Mouse (Mus musculus): ENCODE results near the gene Tmem88b. TPM values are rescaled to one million over a fixed set of nuclear protein-coding genes. Genes with fewer than 3 reads are reported as not detected.

Tmem88b gene
- 0.59 and 0.61 TPM in 2 replicates for polyA plus RNA-seq (2016; fragmentation: Nextera tagmentation; extraction: Ambion mirVana)

- 65% methylated on average over 5 of the region's 5 CpGs for WGBS
- H3K4me3 ChIP-seq: peak within 1 kb of the TSS; percentile 82
- no peaks in the 10 kb centered on the region for H3K36me3 ChIP-seq (replicated peaks)
- no peaks in the 10 kb centered on the region; the same call in 1 of the 2 replicates for H3K27me3 ChIP-seq (replicated peaks; ENCODE audit: low read depth, poor library complexity, severe bottlenecking)
- DNase-seq (ENCODE audit: low spot score): no peak
- H3K27ac ChIP-seq (replicated peaks): peak within 1 kb of the TSS; percentile 94
- H3K9me3 ChIP-seq: no peaks in the 10 kb centered on the region
- H3K4me1 ChIP-seq: peaks cover 27% of the 10 kb centered on the region
Observed at GRCm38 (mm10) chr4:155785819-155786218, at the start of gene Tmem88b. Gene Tmem88b (minus strand): TSS chr4:155785874.

GRCm38 (mm10) chr4:155833836-155834235 is 48.2 kb upstream of the Tmem88b start:
- H3K4me3 ChIP-seq: peak overlapping the region; percentile 23; the same call in 1 of the 2 replicates
- H3K4me1 ChIP-seq: peaks cover 36% of the 10 kb centered on the region
- DNase-seq (ENCODE audit: low spot score): peak; percentile 76
- peaks cover 34% of the 10 kb centered on the region for H3K36me3 ChIP-seq (replicated peaks)
- no peaks in the 10 kb centered on the region for H3K9me3 ChIP-seq
- H3K27me3 ChIP-seq (replicated peaks; ENCODE audit: low read depth, poor library complexity, severe bottlenecking): no peaks in the 10 kb centered on the region
- no peak overlapping the region for H3K27ac ChIP-seq (replicated peaks)
- WGBS: 39% methylated on average over 2 of the region's 2 CpGs

GRCm38 (mm10) chr4:155833234-155833633 is 47.6 kb upstream of the Tmem88b start:
- H3K4me3 ChIP-seq: peak overlapping the region; percentile 93
- 85% methylated on average over 4 of the region's 4 CpGs for whole genome bisulfite sequencing
- H3K9me3 ChIP-seq: no peaks in the 10 kb centered on the region
- H3K36me3 ChIP-seq (replicated peaks): peaks cover 38% of the 10 kb centered on the region
- H3K27ac ChIP-seq (replicated peaks): no peak overlapping the region
- peaks cover 31% of the 10 kb centered on the region for H3K4me1 ChIP-seq
- DNase-seq (ENCODE audit: low spot score): no peak
- no peaks in the 10 kb centered on the region for H3K27me3 ChIP-seq (replicated peaks; ENCODE audit: low read depth, poor library complexity, severe bottlenecking)

- Histone ChIP-seq H3K4me3 (peak overlapping the region; percentile 93), H3K36me3 (replicated peaks) (peaks cover 47% of the 10 kb centered on the region), H3K27ac (replicated peaks) (peak overlapping the region; percentile 86), H3K9me3 (no peaks in the 10 kb centered on the region), H3K27me3 (replicated peaks; ENCODE audit: low read depth, poor library complexity, severe bottlenecking) (no peaks in the 10 kb centered on the region), H3K4me1 (peaks cover 24% of the 10 kb centered on the region)
- WGBS: 56% methylated on average over 10 of the region's 10 CpGs
- no peak for DNase-seq (ENCODE audit: low spot score)
Observed at GRCm38 (mm10) chr4:155832321-155832720, 46.6 kb upstream of the Tmem88b start.

- no peak for DNase-seq (ENCODE audit: low spot score)
- peaks cover 24% of the 10 kb centered on the region for H3K4me1 ChIP-seq
- no peaks in the 10 kb centered on the region for H3K9me3 ChIP-seq
- peak overlapping the region; percentile 86 for H3K27ac ChIP-seq (replicated peaks)
- H3K4me3 ChIP-seq: peak overlapping the region; percentile 93
- no peaks in the 10 kb centered on the region for H3K27me3 ChIP-seq (replicated peaks; ENCODE audit: low read depth, poor library complexity, severe bottlenecking)
- H3K36me3 ChIP-seq (replicated peaks): peaks cover 52% of the 10 kb centered on the region
- WGBS: 1% methylated on average over 25 of the region's 25 CpGs
Observed at GRCm38 (mm10) chr4:155831831-155832230, 46.2 kb upstream of the Tmem88b start.

GRCm38 (mm10) chr4:155831205-155831766 is 45.6 kb upstream of the Tmem88b start, which contains the start of gene Aurkaip1:
Gene Aurkaip1 (plus strand): TSS chr4:155831272.
- peaks cover 24% of the 10 kb centered on the region for H3K4me1 ChIP-seq
- no peaks in the 10 kb centered on the region for H3K27me3 ChIP-seq (replicated peaks; ENCODE audit: low read depth, poor library complexity, severe bottlenecking)
- H3K9me3 ChIP-seq: no peaks in the 10 kb centered on the region
- under 1% methylated on average over 49 of the region's 49 CpGs for WGBS
- peak within 1 kb of the TSS; percentile 86 for H3K27ac ChIP-seq (replicated peaks)
- H3K36me3 ChIP-seq (replicated peaks): peaks cover 57% of the 10 kb centered on the region
- peak; percentile 97 for DNase-seq (ENCODE audit: low spot score)
- peak within 1 kb of the TSS; percentile 93 for H3K4me3 ChIP-seq

GRCm38 (mm10) chr4:155830596-155830995 is 44.9 kb upstream of the Tmem88b start:
- 57% methylated on average over 8 of the region's 8 CpGs for WGBS
- peaks cover 64% of the 10 kb centered on the region for H3K36me3 ChIP-seq (replicated peaks)
- no peak for DNase-seq (ENCODE audit: low spot score)
- H3K27me3 ChIP-seq (replicated peaks; ENCODE audit: low read depth, poor library complexity, severe bottlenecking): no peaks in the 10 kb centered on the region
- H3K4me1 ChIP-seq: peaks cover 24% of the 10 kb centered on the region
- H3K27ac ChIP-seq (replicated peaks): no peak overlapping the region
- H3K9me3 ChIP-seq: no peaks in the 10 kb centered on the region
- H3K4me3 ChIP-seq: peak overlapping the region; percentile 93

- H3K36me3 ChIP-seq (replicated peaks): peaks cover 66% of the 10 kb centered on the region
- H3K27ac ChIP-seq (replicated peaks): no peak overlapping the region
- WGBS: 91% methylated on average over 4 of the region's 4 CpGs
- H3K4me3 ChIP-seq: no peak overlapping the region
- no peaks in the 10 kb centered on the region for H3K27me3 ChIP-seq (replicated peaks; ENCODE audit: low read depth, poor library complexity, severe bottlenecking)
- peaks cover 24% of the 10 kb centered on the region for H3K4me1 ChIP-seq
- DNase-seq (ENCODE audit: low spot score): no peak
- no peaks in the 10 kb centered on the region for H3K9me3 ChIP-seq
Observed at GRCm38 (mm10) chr4:155829866-155830265, 44.2 kb upstream of the Tmem88b start.

- Histone ChIP-seq H3K27me3 (replicated peaks; ENCODE audit: low read depth, poor library complexity, severe bottlenecking) (no peaks in the 10 kb centered on the region), H3K27ac (replicated peaks) (no peak overlapping the region), H3K4me1 (no peaks in the 10 kb centered on the region), H3K36me3 (replicated peaks) (peaks cover 100% of the 10 kb centered on the region), H3K4me3 (no peak overlapping the region), H3K9me3 (no peaks in the 10 kb centered on the region)
- 97% methylated on average over 16 of the region's 16 CpGs for WGBS
- no peak for DNase-seq (ENCODE audit: low spot score)
Observed at GRCm38 (mm10) chr4:155823443-155823842, 37.8 kb upstream of the Tmem88b start.

- 81% methylated on average over 7 of the region's 7 CpGs for WGBS
- Histone ChIP-seq H3K9me3 (no peaks in the 10 kb centered on the region), H3K27ac (replicated peaks) (no peak overlapping the region), H3K4me3 (no peak overlapping the region), H3K36me3 (replicated peaks) (peaks cover 100% of the 10 kb centered on the region), H3K4me1 (no peaks in the 10 kb centered on the region), H3K27me3 (replicated peaks; ENCODE audit: low read depth, poor library complexity, severe bottlenecking) (no peaks in the 10 kb centered on the region)
- DNase-seq (ENCODE audit: low spot score): peak; percentile 32
Observed at GRCm38 (mm10) chr4:155821025-155821424, 35.4 kb upstream of the Tmem88b start.

GRCm38 (mm10) chr4:155817533-155817932 is 31.9 kb upstream of the Tmem88b start:
- WGBS: 87% methylated on average over 4 of the region's 4 CpGs
- no peaks in the 10 kb centered on the region for H3K27me3 ChIP-seq (replicated peaks; ENCODE audit: low read depth, poor library complexity, severe bottlenecking)
- H3K4me1 ChIP-seq: peaks cover 14% of the 10 kb centered on the region
- H3K27ac ChIP-seq (replicated peaks): no peak overlapping the region
- no peaks in the 10 kb centered on the region for H3K9me3 ChIP-seq
- no peak overlapping the region for H3K4me3 ChIP-seq
- peaks cover 95% of the 10 kb centered on the region for H3K36me3 ChIP-seq (replicated peaks)
- no peak for DNase-seq (ENCODE audit: low spot score)

GRCm38 (mm10) chr4:155812665-155813181 is 27.0 kb upstream of the Tmem88b start:
- Histone ChIP-seq H3K27ac (replicated peaks) (peak overlapping the region; percentile 98), H3K9me3 (no peaks in the 10 kb centered on the region), H3K4me3 (peak overlapping the region; percentile 100), H3K4me1 (peaks cover 23% of the 10 kb centered on the region), H3K36me3 (replicated peaks) (peaks cover 86% of the 10 kb centered on the region), H3K27me3 (replicated peaks; ENCODE audit: low read depth, poor library complexity, severe bottlenecking) (no peaks in the 10 kb centered on the region)
- peak; percentile 54 for DNase-seq (ENCODE audit: low spot score)
- WGBS: under 1% methylated on average over 49 of the region's 49 CpGs
